Mouse (Mus musculus): ENCODE results near the gene Hist1h4d. TPM values are rescaled to one million over a fixed set of nuclear protein-coding genes. Genes with fewer than 3 reads are reported as not detected.
"Not testable (repeated sequence)": the region's sequence is repeated elsewhere in the genome, so short reads cannot be mapped to it uniquely, and the experiment has no call there.

The Hist1h4d gene
- polyA plus RNA-seq, 1 experiment: 5.8 TPM

GRCm38 (mm10) chr13:23546694-23547093 is 34.7 kb upstream of the Hist1h4d start:
- WGBS: 80% methylated on average over 5 of the region's 5 CpGs
- TF ChIP-seq POLR2A (IDR thresholded peaks at IDR 0.05; ENCODE audit: borderline replicate concordance, insufficient read depth, low read length) (no peak), CTCF (IDR thresholded peaks at IDR 0.05; ENCODE audit: borderline replicate concordance, insufficient read depth, low read depth, low read length) (no peak)
- H3K4me3 ChIP-seq (replicated peaks; ENCODE audit: insufficient read depth, low read depth, low read length): no peak overlapping the region
- no peak for DNase-seq
- H3K27me3 ChIP-seq (ENCODE audit: control insufficient read depth, insufficient read depth, low read length): no peaks in the 10 kb centered on the region
- H3K27ac ChIP-seq (ENCODE audit: insufficient read depth, low read length): no peak overlapping the region
- H3K4me1 ChIP-seq (ENCODE audit: control insufficient read depth, insufficient read depth, low read length): no peaks in the 10 kb centered on the region

GRCm38 (mm10) chr13:23550761-23551145 is 30.6 kb upstream of the Hist1h4d start:
- 15% methylated on average over 3 of the region's 3 CpGs for WGBS
- TF ChIP-seq CTCF (IDR thresholded peaks at IDR 0.05; ENCODE audit: borderline replicate concordance, insufficient read depth, low read depth, low read length): no peak
- no peak for TF ChIP-seq POLR2A (IDR thresholded peaks at IDR 0.05; ENCODE audit: borderline replicate concordance, insufficient read depth, low read length)
- DNase-seq: no peak

GRCm38 (mm10) chr13:23551146-23551834 is 30.1 kb upstream of the Hist1h4d start, which contains the start of gene Hist1h4f:
Hist1h4f (minus strand) TSS chr13:23551648.
- TF ChIP-seq CTCF (IDR thresholded peaks at IDR 0.05; ENCODE audit: borderline replicate concordance, insufficient read depth, low read depth, low read length) (peak; percentile 12; the same call in 1 of the 2 replicates), POLR2A (IDR thresholded peaks at IDR 0.05; ENCODE audit: borderline replicate concordance, insufficient read depth, low read length) (peak; percentile 91; the same call in 1 of the 2 replicates)
- H3K27ac ChIP-seq (ENCODE audit: insufficient read depth, low read length): 0 out of 2 replicates have a peak within 1 kb of the TSS, but pooled peaks have one; percentile 3
- WGBS: under 1% methylated on average over 47 of the region's 47 CpGs
- not testable (repeated sequence) for H3K4me1 ChIP-seq (ENCODE audit: control insufficient read depth, insufficient read depth, low read length); H3K27me3 ChIP-seq (ENCODE audit: control insufficient read depth, insufficient read depth, low read length)
- DNase-seq: peak; percentile 88 to 92
- H3K4me3 ChIP-seq (replicated peaks; ENCODE audit: insufficient read depth, low read depth, low read length): peak within 1 kb of the TSS; percentile 42

More at GRCm38 (mm10) chr13:23550761-23551145, 30.6 kb upstream of the Hist1h4d start:
- Histone ChIP-seq H3K27ac (ENCODE audit: insufficient read depth, low read length) (no peak overlapping the region), H3K4me3 (replicated peaks; ENCODE audit: insufficient read depth, low read depth, low read length) (no peak overlapping the region), H3K27me3 (ENCODE audit: control insufficient read depth, insufficient read depth, low read length) (no peaks in the 10 kb centered on the region), H3K4me1 (ENCODE audit: control insufficient read depth, insufficient read depth, low read length) (no peaks in the 10 kb centered on the region; the same call in 1 of the 2 replicates)

GRCm38 (mm10) chr13:23551931-23552914 is 29.2 kb upstream of the Hist1h4d start:
- WGBS: 43% methylated on average over 8 of the region's 8 CpGs

GRCm38 (mm10) chr13:23552962-23553361 is 28.4 kb upstream of the Hist1h4d start, which contains the start of gene Hist1h1d:
Hist1h1d (plus strand) TSS chr13:23553262.
- no peak for TF ChIP-seq CTCF (IDR thresholded peaks at IDR 0.05; ENCODE audit: borderline replicate concordance, insufficient read depth, low read depth, low read length)
- TF ChIP-seq POLR2A (IDR thresholded peaks at IDR 0.05; ENCODE audit: borderline replicate concordance, insufficient read depth, low read length): no peak
- Histone ChIP-seq H3K27ac (ENCODE audit: insufficient read depth, low read length) (no peak within 1 kb of the TSS), H3K4me3 (replicated peaks; ENCODE audit: insufficient read depth, low read depth, low read length) (no peak within 1 kb of the TSS), H3K4me1 (ENCODE audit: control insufficient read depth, insufficient read depth, low read length) (peaks cover 2% of the 10 kb centered on the region; the same call in 1 of the 2 replicates), H3K27me3 (ENCODE audit: control insufficient read depth, insufficient read depth, low read length) (no peaks in the 10 kb centered on the region)
- DNase-seq: no peak

More at GRCm38 (mm10) chr13:23551931-23552914, 29.2 kb upstream of the Hist1h4d start:
- H3K4me3 ChIP-seq (replicated peaks; ENCODE audit: insufficient read depth, low read depth, low read length): peak overlapping the region; percentile 42
- DNase-seq: no peak
- no peaks in the 10 kb centered on the region for H3K27me3 ChIP-seq (ENCODE audit: control insufficient read depth, insufficient read depth, low read length)
- TF ChIP-seq CTCF (IDR thresholded peaks at IDR 0.05; ENCODE audit: borderline replicate concordance, insufficient read depth, low read depth, low read length) (no peak), POLR2A (IDR thresholded peaks at IDR 0.05; ENCODE audit: borderline replicate concordance, insufficient read depth, low read length) (no peak)
- peaks cover 2% of the 10 kb centered on the region; the same call in 1 of the 2 replicates for H3K4me1 ChIP-seq (ENCODE audit: control insufficient read depth, insufficient read depth, low read length)
- no peak overlapping the region for H3K27ac ChIP-seq (ENCODE audit: insufficient read depth, low read length)

- TF ChIP-seq CTCF (IDR thresholded peaks at IDR 0.05; ENCODE audit: borderline replicate concordance, insufficient read depth, low read depth, low read length): no peak
- no peak for TF ChIP-seq POLR2A (IDR thresholded peaks at IDR 0.05; ENCODE audit: borderline replicate concordance, insufficient read depth, low read length)
- H3K27ac ChIP-seq (ENCODE audit: insufficient read depth, low read length): no peak overlapping the region
- H3K4me3 ChIP-seq (replicated peaks; ENCODE audit: insufficient read depth, low read depth, low read length): peak overlapping the region; percentile 33
- DNase-seq: no peak
- WGBS: 14% methylated on average over 9 of the region's 9 CpGs
- peaks cover 2% of the 10 kb centered on the region; the same call in 1 of the 2 replicates for H3K4me1 ChIP-seq (ENCODE audit: control insufficient read depth, insufficient read depth, low read length)
- H3K27me3 ChIP-seq (ENCODE audit: control insufficient read depth, insufficient read depth, low read length): no peaks in the 10 kb centered on the region
Observed at GRCm38 (mm10) chr13:23554393-23554792, 27.0 kb upstream of the Hist1h4d start.

Measured in cerebellum, adult 2 months (tissue).